Mouse (Mus musculus): ENCODE measurements at regions not wholly inside any gene's neighbourhood (a gene's known extent, or its start where the extent isn't known, plus 50 kb on each side); places are given as distances from the start of the nearest gene placed in this dataset.

DNA sequence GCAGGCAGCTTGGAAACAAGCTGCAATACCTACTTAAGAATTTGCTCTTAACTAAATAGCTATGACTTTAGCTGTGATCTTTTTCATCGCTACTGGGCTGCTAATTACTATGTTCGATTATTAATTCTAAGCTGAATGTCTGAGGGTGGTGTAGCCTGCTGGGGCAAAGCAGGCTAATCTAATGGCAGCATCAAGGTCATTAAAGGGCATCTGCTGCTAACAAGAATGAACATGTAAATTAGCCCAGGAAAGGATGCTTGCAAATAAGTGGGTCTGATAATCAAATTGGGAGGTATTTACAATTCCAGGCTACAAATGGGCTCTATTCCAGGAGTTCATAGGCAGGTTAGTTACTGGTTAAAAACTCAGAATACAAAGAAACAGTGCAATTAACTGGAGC is 327.5 kb upstream of the Gcfc2 start:
- no peak overlapping the region for H3K4me3 ChIP-seq
- H3K9ac ChIP-seq = no peak overlapping the region
- no peak overlapping the region for H3K4me2 ChIP-seq
- peaks cover 5% of the 10 kb centered on the region; the same call in 1 of the 2 replicates for H3K4me1 ChIP-seq
- no peaks in the 10 kb centered on the region for H3K36me3 ChIP-seq (replicated peaks)
- WGBS = 43% methylated on average over 2 of the region's 2 CpGs
- no peaks in the 10 kb centered on the region for H3K9me3 ChIP-seq
- H3K27me3 ChIP-seq (replicated peaks) = no peaks in the 10 kb centered on the region
- 0 out of 2 replicates have a peak overlapping the region, but pooled peaks have one; percentile 1 for H3K27ac ChIP-seq
- no peak for ATAC-seq (replicated peaks)

DNA sequence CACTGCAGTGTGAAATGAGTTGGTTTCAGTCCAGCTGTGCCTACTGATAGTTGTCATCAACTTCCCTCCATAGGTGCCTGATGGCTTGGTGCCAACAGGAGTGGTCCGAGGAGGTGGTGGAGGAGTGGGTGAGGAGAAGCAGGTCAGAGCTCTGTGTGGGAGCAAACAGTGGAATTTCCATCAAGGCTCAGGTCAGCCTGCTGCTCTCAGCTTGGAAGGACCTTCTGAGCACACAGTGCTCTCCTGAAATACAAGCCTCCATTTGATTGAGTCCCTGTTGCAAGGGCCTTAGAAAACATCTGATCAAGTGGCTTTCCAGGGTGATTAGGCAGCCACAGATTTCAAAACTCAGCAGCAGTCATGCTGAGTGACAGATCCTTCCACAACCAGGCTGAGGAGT is 314.8 kb upstream of the Gcfc2 start:
- Histone ChIP-seq H3K27ac (no peak overlapping the region), H3K27me3 (replicated peaks) (no peaks in the 10 kb centered on the region), H3K4me2 (no peak overlapping the region), H3K4me1 (no peaks in the 10 kb centered on the region), H3K36me3 (replicated peaks) (no peaks in the 10 kb centered on the region), H3K4me3 (no peak overlapping the region), H3K9ac (no peak overlapping the region), H3K9me3 (no peaks in the 10 kb centered on the region)
- WGBS = 71% methylated on average over 1 of the region's 1 CpGs
- no peak for ATAC-seq (replicated peaks)

DNA sequence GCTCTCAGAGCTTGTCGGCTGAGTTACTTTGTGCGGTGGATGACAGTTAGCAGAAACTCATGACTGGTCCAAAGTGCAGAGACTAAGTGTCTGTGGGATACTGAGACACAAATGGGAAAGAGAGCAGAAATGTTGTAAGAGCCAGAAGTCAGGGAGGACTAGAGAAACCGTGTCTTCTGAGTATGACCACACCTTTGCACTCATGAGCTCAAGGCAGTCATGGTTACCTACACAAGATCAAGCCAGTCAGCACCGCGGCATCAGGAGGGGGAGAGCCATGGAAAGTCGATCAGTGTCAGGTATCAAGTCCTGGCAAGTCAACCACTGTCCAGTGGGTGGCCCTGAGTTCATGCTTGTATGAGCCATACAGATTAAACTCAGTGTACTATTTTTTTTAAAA is 311.5 kb upstream of the Gcfc2 start:
- Histone ChIP-seq H3K9me3 (no peaks in the 10 kb centered on the region), H3K9ac (no peak overlapping the region), H3K27me3 (replicated peaks) (no peaks in the 10 kb centered on the region), H3K4me3 (no peak overlapping the region), H3K4me1 (no peaks in the 10 kb centered on the region), H3K36me3 (replicated peaks) (no peaks in the 10 kb centered on the region), H3K4me2 (no peak overlapping the region), H3K27ac (no peak overlapping the region)
- 92% methylated on average over 6 of the region's 6 CpGs for WGBS
- no peak for ATAC-seq (replicated peaks)

DNA sequence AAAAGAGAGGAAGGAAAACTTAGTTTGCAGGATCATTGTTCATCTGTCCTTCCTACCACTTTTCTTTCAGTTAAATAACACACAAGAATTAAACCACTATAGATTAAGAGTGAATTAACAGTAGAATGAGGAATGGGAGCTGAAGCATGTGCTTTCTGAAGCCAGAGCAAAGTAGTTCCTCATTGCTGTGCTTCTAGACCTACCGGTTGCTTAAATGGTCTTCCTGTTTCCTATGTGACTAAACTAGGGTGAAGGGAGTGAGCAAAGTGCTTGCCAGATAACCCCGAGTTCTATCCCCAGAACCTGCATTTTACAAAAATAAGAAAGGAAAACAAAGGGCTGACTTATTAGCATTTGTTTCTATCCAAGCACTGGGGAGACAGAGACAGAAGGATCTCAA is 305.5 kb upstream of the Gcfc2 start:
- H3K4me2 ChIP-seq = no peak overlapping the region
- H3K4me3 ChIP-seq = no peak overlapping the region
- no peak overlapping the region for H3K27ac ChIP-seq
- no peaks in the 10 kb centered on the region for H3K27me3 ChIP-seq (replicated peaks)
- H3K4me1 ChIP-seq = no peaks in the 10 kb centered on the region
- WGBS = 77% methylated on average over 2 of the region's 2 CpGs
- H3K9me3 ChIP-seq = no peaks in the 10 kb centered on the region
- no peak overlapping the region for H3K9ac ChIP-seq
- ATAC-seq (replicated peaks) = no peak
- H3K36me3 ChIP-seq (replicated peaks) = no peaks in the 10 kb centered on the region

DNA sequence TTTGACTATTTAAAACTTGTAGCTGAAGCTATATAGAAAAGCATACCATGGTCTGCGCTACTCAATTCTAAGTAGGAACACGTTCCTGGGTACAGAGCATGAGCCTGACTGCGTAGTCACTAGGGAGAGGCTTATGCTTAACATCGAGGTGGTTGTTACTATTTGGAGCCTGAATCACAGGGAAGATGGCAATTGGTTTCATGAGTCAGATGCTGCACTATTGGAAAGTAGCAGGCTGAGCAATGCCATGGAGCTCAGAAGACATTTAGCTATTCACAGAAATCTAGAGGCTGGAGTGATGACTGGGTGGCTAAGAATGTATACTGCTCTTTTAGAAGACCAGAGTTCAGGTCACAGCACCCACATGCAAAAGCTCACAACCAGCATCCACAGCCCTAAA is 302.4 kb upstream of the Gcfc2 start:
- WGBS = 95% methylated on average over 4 of the region's 4 CpGs
- Histone ChIP-seq H3K36me3 (replicated peaks) (no peaks in the 10 kb centered on the region), H3K9me3 (no peaks in the 10 kb centered on the region), H3K27me3 (replicated peaks) (no peaks in the 10 kb centered on the region), H3K4me1 (no peaks in the 10 kb centered on the region), H3K4me2 (no peak overlapping the region), H3K27ac (no peak overlapping the region), H3K9ac (no peak overlapping the region), H3K4me3 (no peak overlapping the region)
- ATAC-seq (replicated peaks) = no peak

DNA sequence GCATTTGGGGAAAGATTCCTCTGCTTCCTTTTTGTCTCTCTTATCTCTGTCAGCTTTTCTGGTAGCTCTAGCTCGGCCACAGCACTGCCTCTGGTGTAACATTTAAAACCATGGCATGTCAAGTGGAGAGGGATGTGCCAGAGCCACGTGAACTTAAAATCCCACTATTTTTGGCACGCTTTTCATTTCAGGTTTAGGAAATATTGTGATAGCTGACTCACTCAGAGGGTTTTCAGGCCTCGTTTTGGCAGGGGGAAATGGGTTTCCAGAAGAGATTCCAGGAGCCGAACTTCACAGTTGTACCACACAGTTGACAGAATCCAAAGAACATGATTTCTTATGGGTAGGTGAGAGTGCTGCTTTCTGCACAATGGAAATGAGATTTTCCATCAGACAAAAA is 300.8 kb upstream of the Gcfc2 start:
- no peak for ATAC-seq (replicated peaks)
- Histone ChIP-seq H3K36me3 (replicated peaks) (no peaks in the 10 kb centered on the region), H3K4me2 (no peak overlapping the region), H3K4me3 (no peak overlapping the region), H3K4me1 (no peaks in the 10 kb centered on the region), H3K9me3 (no peaks in the 10 kb centered on the region), H3K27me3 (replicated peaks) (no peaks in the 10 kb centered on the region), H3K27ac (no peak overlapping the region), H3K9ac (no peak overlapping the region)
- WGBS = 80% methylated on average over 5 of the region's 5 CpGs

DNA sequence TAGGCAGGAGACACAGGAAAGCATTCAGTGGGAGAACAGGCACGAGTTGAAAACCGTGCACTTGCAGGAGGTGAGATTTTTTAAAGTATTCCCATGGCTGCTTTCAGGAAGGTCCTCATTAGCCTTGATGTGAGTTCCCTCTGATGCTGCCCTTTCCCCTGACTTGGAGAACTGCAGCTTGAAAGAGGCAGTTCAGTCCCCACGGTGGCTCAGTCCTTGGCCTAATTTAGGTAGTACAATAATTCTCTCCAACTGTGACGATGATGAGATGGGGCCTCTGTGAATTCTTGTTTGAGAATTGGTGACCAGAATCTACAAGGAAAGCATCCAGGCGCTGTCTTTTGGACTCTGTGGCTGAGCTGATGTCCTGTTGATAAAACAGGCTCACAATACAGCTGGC is 298.5 kb upstream of the Gcfc2 start:
- Histone ChIP-seq H3K36me3 (replicated peaks) (no peaks in the 10 kb centered on the region), H3K4me2 (no peak overlapping the region), H3K4me3 (no peak overlapping the region), H3K27ac (no peak overlapping the region), H3K9ac (no peak overlapping the region), H3K27me3 (replicated peaks) (no peaks in the 10 kb centered on the region), H3K9me3 (no peaks in the 10 kb centered on the region), H3K4me1 (no peaks in the 10 kb centered on the region)
- ATAC-seq (replicated peaks) = 0 out of 2 replicates have a peak, but pooled peaks have one; percentile 60
- WGBS = 72% methylated on average over 5 of the region's 5 CpGs

DNA sequence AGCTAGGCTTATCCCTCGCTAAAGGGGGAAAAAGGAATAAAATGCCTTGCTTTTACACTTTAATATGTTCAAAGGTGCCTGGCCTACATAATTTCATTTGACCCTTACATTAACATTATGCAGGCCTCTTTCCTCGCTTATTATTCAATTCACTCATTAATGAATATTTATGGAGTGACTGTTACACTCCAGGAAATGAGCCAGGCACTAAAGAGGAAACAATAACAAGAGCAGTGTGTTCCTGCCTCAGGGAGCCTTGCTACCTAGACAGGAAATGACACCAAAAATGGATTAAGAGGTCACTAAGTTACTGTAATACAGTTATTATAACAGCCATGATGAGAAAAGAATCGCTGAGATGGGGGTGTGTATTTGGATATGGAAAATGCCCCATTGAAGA is 289.9 kb upstream of the Gcfc2 start:
- Histone ChIP-seq H3K9ac (no peak overlapping the region), H3K4me3 (no peak overlapping the region), H3K27me3 (replicated peaks) (no peaks in the 10 kb centered on the region), H3K9me3 (no peaks in the 10 kb centered on the region), H3K4me1 (no peaks in the 10 kb centered on the region), H3K4me2 (no peak overlapping the region), H3K36me3 (replicated peaks) (no peaks in the 10 kb centered on the region), H3K27ac (no peak overlapping the region)
- ATAC-seq (replicated peaks) = no peak
- 51% methylated on average over 3 of the region's 3 CpGs for WGBS

DNA sequence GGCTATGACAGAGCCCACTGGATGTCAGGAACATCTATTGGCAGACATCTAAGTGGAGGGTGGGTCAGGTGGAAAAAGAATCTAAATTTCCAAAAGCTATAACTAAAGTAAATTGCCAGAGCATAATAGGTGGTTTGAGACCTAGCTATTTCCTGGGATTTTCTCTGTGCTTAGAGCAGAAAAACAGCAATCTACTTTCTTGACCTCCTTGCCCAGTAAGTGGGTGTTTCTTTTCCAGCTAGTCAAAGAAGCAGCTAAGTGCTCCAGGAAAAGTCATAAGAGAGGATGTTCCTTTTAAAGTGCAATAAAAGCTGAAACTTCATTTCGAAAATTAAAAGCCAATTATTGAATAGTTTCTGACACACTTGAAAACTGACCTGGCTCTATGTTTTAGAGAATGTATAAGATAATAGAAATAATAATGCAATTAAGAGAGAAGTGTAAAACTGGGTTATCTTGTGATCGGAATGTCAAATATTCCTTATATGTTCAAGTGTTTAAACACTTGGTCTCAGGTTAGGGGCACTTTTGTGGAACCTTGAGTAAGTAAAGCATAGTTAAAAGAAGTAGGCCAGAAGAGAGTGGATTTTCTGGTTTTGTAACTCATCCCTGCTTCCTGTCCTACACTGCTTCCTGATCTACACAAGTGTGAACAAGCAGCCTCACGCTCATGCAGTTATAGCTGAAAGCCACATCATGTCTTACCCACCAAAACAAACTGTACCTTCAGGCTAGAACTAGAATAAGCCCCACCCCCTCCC is 275.7 kb upstream of the Gcfc2 start:
- Histone ChIP-seq H3K4me3 (no peak overlapping the region), H3K36me3 (replicated peaks) (no peaks in the 10 kb centered on the region), H3K27ac (no peak overlapping the region), H3K4me2 (no peak overlapping the region), H3K27me3 (replicated peaks) (no peaks in the 10 kb centered on the region), H3K4me1 (no peaks in the 10 kb centered on the region), H3K9ac (no peak overlapping the region), H3K9me3 (no peaks in the 10 kb centered on the region)
- WGBS = 86% methylated on average over 3 of the region's 3 CpGs
- no peak for ATAC-seq (replicated peaks)

DNA sequence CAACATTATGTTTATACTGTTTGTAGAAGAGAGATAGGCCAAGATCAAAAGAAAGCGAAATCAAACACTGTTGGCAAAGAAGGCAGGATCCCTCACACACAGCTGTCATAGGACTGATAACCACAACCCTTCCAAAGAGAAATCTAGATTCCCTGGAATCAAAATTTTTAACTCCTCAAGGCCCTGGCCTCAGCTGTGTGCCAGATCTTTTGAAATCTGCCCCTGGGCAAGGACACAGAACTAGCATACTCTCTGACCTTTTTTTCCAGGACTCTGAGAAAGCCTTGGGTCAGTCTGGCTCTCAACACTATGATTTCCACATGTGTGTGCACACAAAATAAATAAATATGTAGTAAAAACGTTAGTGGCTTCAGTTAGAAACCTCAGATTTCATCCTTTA is 271.6 kb upstream of the Gcfc2 start:
- WGBS = 75% methylated on average over 2 of the region's 2 CpGs
- H3K4me2 ChIP-seq = no peak overlapping the region
- no peaks in the 10 kb centered on the region for H3K27me3 ChIP-seq (replicated peaks)
- H3K9me3 ChIP-seq = no peaks in the 10 kb centered on the region
- no peaks in the 10 kb centered on the region for H3K4me1 ChIP-seq
- H3K36me3 ChIP-seq (replicated peaks) = no peaks in the 10 kb centered on the region
- no peak overlapping the region for H3K4me3 ChIP-seq
- H3K9ac ChIP-seq = no peak overlapping the region
- no peak overlapping the region for H3K27ac ChIP-seq
- no peak for ATAC-seq (replicated peaks)

DNA sequence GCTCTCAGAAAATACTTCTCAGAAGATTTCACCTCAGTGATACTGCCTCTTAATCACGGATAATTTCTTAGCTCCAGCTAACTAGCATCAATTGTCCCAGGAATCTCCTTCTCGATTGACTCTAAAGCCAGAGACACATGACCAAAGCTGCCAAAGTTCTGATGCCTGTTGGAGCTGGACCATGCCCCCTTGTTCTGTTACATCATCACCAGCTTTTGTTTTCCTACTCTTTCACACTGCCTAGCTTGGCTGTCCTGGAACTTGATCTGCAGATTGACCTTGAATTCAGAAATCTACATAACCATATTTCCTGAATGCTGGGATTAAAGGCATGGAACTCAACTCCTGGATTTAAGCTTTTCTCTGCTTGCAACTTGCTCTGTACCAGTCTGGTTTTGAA is 268.3 kb upstream of the Gcfc2 start:
- whole genome bisulfite sequencing = 89% methylated on average over 2 of the region's 2 CpGs
- no peak for ATAC-seq (replicated peaks)
- Histone ChIP-seq H3K9ac (no peak overlapping the region), H3K27ac (no peak overlapping the region), H3K27me3 (replicated peaks) (no peaks in the 10 kb centered on the region), H3K4me1 (peaks cover 4% of the 10 kb centered on the region; the same call in 1 of the 2 replicates), H3K9me3 (no peaks in the 10 kb centered on the region), H3K36me3 (replicated peaks) (no peaks in the 10 kb centered on the region), H3K4me2 (no peak overlapping the region), H3K4me3 (no peak overlapping the region)

DNA sequence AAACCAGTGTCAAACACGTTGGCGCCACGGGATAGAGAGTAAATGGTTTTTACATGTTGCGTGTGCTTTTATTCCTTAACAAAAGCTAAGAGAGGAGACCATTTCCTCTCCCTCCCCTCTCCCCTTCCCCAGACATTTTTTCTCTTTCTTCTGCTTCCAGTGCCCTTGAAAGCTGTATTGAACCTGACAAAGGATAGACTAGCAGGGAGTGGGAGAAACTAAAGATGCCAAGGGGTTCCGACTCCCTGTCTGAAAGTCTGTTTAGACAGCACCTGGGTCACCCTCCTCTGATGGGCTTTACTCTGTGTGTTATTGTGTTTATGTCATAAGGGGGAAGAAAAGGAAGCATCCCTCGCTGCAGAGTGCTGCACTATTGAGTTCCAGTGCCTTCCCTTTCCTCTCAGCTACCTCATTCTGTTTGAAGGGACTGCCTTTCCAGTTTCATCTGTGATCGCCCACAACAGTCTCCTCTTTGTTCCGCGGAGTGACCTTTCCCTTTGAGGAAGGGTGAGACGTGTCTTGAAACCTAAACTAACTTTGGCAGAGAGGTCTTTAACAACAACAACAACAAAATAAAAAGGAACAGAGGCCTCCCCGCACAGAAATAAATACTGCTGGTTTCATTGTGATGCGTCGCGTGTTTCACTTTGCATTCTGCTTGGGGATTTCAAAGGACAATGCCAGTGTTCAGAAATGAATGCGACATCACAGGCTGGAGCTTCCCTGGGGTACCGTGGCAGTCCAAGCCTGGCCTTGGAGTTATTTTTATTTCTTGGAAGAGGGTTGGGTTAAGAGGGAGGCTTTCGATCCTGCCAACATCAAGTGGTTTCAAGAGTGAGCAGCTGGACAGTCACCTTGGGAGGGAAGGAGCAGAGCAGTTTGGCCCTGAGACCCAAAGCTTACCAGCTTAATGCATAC is 262.7 kb upstream of the Gcfc2 start:
- peak overlapping the region; percentile 68 for H3K27ac ChIP-seq
- no peak overlapping the region for H3K4me3 ChIP-seq
- no peaks in the 10 kb centered on the region for H3K9me3 ChIP-seq
- no peak overlapping the region; the same call in 1 of the 2 replicates for H3K9ac ChIP-seq
- no peaks in the 10 kb centered on the region for H3K36me3 ChIP-seq (replicated peaks)
- peak; percentile 89 for ATAC-seq (replicated peaks)
- H3K4me2 ChIP-seq = peak overlapping the region; percentile 12
- H3K4me1 ChIP-seq = peaks cover 15% of the 10 kb centered on the region
- H3K27me3 ChIP-seq (replicated peaks) = no peaks in the 10 kb centered on the region
- 20% methylated on average over 17 of the region's 17 CpGs for WGBS
